Mouse (Mus musculus) T-helper 1 cell (primary cell): ENCODE data around the gene Mgme1.

ENCODE experiments used
- in situ Hi-C: fragments of 300-600 bp; cut with MboI, MseI; formaldehyde crosslinking; loops from one replicate; pipeline ENCODE4 v1.15.1; 2025; ENCODE audit warnings: high pct_unique_total_duplicates

The Mgme1 gene

GRCm38 (mm10) chr2:144270507-144271420 is at the start of gene Mgme1, which contains the start of gene Snx5:
Mgme1 (plus strand) TSS chr2:144270663.
Snx5 (minus strand) TSS chr2:144270906.
- in situ Hi-C loops = loop anchor here (5.0 to 25.0 kb wide), 2 partner anchors 258 to 1642 kb away; partner anchors contain the start of genes Naa20 and Rrbp1

GRCm38 (mm10) chr2:144224351-144224750 is 46.1 kb upstream of the Mgme1 start:
- in situ Hi-C loops = no loop called here

DNA sequence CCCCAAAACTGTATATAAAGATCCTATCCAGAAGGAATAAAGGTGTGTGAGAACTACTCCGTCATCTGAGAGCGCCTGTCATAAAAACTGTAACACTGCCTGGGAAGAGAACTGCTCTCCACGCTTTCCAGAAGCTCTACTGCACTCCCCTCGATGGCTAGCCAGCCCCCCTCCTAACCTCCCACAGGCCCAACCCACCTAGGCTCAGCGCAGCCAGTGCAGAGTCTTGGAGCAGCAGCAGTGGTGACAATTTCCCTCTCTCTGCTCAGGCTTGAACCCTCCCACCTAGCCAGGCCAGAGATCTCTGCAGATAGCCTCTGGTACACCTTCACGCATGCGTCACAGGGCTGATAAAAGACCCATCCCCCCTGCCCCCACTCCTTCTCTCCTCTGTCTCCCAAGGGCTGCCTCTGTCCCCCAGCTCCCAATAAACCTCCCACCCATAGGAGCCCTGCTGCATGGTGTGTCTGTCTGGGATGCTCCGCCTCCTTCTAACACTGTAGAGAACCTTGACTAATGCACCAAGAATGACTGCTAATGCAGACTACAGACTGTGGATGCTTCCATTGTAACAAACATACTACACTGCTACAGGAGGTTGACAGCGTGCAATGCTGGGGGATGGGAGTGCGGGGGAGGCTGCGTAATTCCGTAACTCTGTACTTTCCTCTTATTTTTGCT is 43.4 kb upstream of the Mgme1 start:
- in situ Hi-C loops = no loop called here

- in situ Hi-C loops = no loop called here
Observed at GRCm38 (mm10) chr2:144228521-144229346, 41.7 kb upstream of the Mgme1 start.

DNA sequence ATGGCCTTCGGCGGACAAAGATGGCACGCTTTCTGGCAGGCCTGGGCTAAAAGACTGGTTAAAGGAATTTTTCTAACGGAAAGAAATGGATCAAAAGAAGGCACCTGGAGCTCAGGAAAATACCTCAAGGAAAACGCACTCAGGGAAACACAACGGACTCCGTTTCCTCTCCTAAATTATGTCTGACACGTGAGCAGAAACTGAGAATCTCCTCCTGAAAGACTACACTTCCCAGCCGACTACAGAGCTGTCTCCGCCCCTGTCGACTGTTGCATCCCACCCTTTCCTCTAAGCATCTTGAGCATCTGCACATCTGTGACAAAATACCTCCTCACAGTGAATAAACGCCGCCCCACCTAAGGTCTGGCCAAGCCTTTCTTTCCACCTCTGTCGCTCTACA is 40.8 kb upstream of the Mgme1 start:
- in situ Hi-C loops = no loop called here

DNA sequence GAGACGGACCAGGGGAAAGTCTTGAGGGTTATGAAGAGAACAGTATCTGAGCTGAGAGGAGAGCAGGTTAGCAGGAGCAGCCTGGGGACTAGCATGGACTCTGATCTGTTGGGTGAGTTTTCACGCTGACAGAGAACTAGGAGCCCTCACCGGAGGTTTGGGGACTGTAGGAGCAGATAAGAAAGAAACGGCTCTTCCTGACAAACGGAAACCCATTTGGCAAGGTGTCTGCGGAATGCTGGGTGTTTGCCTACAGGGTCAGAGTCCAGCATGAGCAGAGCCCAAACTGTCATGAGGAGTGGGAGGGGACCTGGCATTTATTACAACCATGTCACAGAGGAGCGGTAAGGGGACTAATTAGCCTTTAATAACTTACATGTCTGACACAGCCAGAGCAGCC is 40.0 kb upstream of the Mgme1 start:
- in situ Hi-C loops = no loop called here

DNA sequence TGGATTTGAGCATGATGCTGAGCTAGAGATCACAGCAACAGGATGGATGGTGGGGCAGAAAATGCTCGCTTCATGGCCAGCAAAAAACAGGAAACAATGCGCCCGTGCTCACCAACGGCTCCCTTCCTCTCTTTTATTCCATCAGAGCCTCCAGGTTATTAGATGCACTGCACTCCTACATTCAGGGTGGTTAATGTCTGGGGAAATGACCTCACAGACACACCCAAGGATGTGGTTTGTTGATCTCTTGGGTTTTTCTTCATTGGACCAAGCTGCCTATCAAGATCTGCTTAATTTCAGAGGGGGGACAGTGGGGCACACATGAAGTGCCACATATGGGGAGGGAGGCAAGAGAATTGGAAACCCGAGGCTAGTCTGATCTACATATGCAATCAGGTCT is 39.3 kb upstream of the Mgme1 start:
- in situ Hi-C loops = no loop called here

- in situ Hi-C loops = no loop called here
Observed at GRCm38 (mm10) chr2:144233534-144233933, 36.9 kb upstream of the Mgme1 start.

GRCm38 (mm10) chr2:144235776-144236175 is 34.7 kb upstream of the Mgme1 start:
- in situ Hi-C loops = no loop called here

DNA sequence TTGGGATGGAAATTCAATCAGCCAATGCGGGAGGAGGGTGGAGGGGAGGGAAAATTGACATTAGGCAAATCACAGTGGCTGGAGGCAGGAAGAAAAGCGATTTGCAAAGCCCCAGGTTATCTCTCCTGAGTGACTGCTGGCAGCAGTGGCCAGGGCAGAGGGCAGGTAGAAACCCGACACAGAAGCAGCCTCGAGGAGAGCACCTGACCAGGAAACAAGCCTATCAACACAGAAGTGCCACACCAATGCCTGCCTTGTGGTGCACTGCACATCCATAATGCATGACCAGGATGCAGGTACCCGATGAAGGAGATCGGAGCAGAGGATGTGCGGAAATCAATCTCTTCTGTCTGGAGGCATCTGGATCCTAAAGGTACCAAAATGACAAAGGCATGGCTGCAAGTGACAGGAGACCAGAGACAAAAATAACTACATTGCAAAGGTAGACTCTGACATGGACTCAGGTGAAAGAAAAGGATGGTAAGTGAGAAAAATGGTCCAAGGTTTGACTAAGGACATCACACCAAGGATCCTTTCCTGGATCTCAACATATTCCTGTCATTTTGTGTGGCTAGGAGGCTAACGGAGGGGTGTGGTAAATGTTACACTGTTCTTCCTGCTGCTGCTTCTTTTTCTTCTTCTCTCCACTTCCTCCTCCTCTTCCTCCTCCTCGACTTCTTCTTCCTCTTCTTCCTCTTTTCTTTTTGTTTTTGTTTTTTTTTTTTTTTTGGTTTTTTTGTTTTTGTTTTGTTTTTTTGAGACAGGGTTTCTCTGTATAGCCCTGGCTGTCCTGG is 33.5 kb upstream of the Mgme1 start:
- in situ Hi-C loops = no loop called here

GRCm38 (mm10) chr2:144238341-144238740 is 32.1 kb upstream of the Mgme1 start:
- in situ Hi-C loops = no loop called here

DNA sequence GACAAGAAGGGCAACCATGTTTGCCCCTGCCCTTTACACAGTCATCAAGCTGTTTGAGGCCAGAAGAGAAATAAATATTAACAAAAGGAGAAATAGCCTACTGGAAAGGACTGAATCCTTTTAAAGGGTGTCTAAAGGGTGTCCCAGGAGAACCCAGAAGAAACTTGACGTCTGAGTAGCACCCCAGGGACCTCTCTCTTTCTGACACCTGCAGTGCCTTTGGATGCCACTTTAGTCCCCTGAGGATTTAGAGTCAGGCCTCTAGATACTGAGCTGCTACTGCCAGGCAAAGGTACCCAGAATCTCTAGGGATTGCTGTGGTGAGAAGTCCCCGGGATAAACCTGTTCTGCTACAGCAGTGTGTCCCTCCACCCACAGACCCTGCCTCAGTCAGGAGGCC is 31.1 kb upstream of the Mgme1 start:
- in situ Hi-C loops = no loop called here

- in situ Hi-C loops = no loop called here
Observed at GRCm38 (mm10) chr2:144240095-144240899, 30.2 kb upstream of the Mgme1 start.

DNA sequence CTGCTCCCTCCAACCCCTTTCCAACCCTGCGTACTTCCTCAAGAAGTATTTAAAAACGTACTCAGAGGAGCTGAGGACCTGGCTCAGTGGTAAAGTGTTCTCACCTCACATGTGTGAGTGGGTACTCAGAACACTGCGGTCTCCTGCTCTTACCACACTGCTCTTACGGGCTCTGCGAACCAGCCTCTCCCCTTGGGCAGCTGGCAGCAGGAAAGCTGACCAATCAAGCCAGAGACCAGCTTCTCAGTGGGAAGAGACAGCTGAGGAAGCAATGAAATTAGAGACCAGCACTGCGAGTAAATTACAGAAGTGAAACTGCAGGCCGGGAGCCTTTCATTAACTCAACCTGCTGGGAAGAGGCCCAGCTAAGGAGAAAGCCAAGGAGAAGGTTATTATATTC is 25.0 kb upstream of the Mgme1 start:
- in situ Hi-C loops = no loop called here

DNA sequence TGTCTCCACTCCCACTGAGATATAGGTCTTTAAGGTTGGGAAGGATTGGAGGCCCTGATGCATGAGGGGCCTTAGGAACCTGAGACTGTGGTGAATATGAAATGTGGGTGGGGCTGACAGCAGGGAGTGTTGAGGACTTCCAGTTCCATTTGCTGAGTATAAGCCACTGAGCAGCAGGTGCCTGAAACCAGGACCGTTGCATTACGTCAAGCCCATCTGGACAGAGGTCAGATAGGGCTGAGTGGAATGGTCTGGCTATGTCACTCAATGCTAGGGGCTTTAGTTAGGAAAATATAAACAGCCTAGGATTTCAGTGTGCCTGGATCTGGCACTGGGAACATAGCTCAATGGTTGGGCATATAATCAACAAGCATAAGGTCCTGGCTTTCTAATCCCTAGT is 24.2 kb upstream of the Mgme1 start:
- in situ Hi-C loops = no loop called here

- in situ Hi-C loops = no loop called here
Observed at GRCm38 (mm10) chr2:144247337-144247978, 23.0 kb upstream of the Mgme1 start.

- in situ Hi-C loops = no loop called here
Observed at GRCm38 (mm10) chr2:144248613-144249376, 21.7 kb upstream of the Mgme1 start.

- in situ Hi-C loops = loop anchor here (25.0 kb wide), 1 partner anchor 1662 kb away; the partner anchor contains the start of gene Naa20
Observed at GRCm38 (mm10) chr2:144250111-144250510, 20.4 kb upstream of the Mgme1 start.

DNA sequence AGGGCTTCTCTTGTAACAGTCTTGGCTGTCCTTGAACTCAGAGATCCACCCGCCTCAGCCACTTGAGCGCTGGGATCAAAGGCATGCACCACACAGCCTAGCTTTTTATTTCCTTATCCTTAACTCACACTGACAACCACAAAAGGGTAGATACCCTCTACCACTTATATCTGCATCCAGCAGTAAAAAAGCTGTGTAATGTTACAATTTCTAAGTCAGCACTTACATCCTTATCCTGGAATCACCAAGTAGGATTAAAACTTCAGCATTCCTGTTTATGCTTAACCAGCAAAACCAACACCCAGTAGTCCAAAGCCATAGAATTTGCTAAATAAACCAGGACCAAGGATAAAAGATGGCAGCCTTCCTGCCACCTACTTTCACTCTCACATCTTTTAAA is 7.6 kb upstream of the Mgme1 start:
- in situ Hi-C loops = loop anchor here (25.0 kb wide), 1 partner anchor 1649 kb away; the partner anchor contains the start of gene Naa20
